Mouse (Mus musculus) testis, postnatal 14 days (tissue): Measurements from ENCODE around the gene Ccdc142.

Experiments used
- DNase-seq: peaks from one replicate; pipeline ENCODE4 v3.0.0; 2021; ENCODE audit warnings: low spot score

The Ccdc142 gene

GRCm38 (mm10) chr6:83101316-83101687 lies at the start of gene Ccdc142, which contains the start of gene Gm42688:
Ccdc142 (plus strand) TSS chr6:83101601.
Gm42688 (plus strand) TSS chr6:83101617.
- peak; percentile 89 for DNase-seq

GRCm38 (mm10) chr6:83053136-83053960 lies 48.1 kb upstream of the Ccdc142 start:
- DNase-seq: no peak

GRCm38 (mm10) chr6:83054074-83054851 lies 47.1 kb upstream of the Ccdc142 start, which contains the start of gene Aup1:
Aup1 (plus strand) TSS chr6:83054521.
- DNase-seq: peak; percentile 97

GRCm38 (mm10) chr6:83054871-83055431 lies 46.5 kb upstream of the Ccdc142 start, which contains the start of gene Htra2:
Htra2 (minus strand) TSS chr6:83055273.
- DNase-seq: peak; percentile 63

- DNase-seq: no peak
Observed at GRCm38 (mm10) chr6:83057790-83058189, 43.6 kb upstream of the Ccdc142 start, which contains the start of gene Dqx1. Dqx1 (plus strand) TSS chr6:83057844.

GRCm38 (mm10) chr6:83058725-83059124 lies 42.7 kb upstream of the Ccdc142 start:
- no peak for DNase-seq

- no peak for DNase-seq
Observed at GRCm38 (mm10) chr6:83065995-83066394, 35.4 kb upstream of the Ccdc142 start.

GRCm38 (mm10) chr6:83066441-83066840 lies 35.0 kb upstream of the Ccdc142 start:
- DNase-seq: no peak

- no peak for DNase-seq
Observed at GRCm38 (mm10) chr6:83068221-83068620, 33.2 kb upstream of the Ccdc142 start.

- DNase-seq: no peak
Observed at GRCm38 (mm10) chr6:83068706-83069487, 32.5 kb upstream of the Ccdc142 start.

GRCm38 (mm10) chr6:83069488-83070246 lies 31.7 kb upstream of the Ccdc142 start:
- no peak for DNase-seq

GRCm38 (mm10) chr6:83070247-83070310 lies 31.3 kb upstream of the Ccdc142 start, which contains the start of gene Tlx2:
Tlx2 (minus strand) TSS chr6:83070293.
- DNase-seq: no peak

- no peak for DNase-seq
Observed at GRCm38 (mm10) chr6:83070311-83071219, 30.8 kb upstream of the Ccdc142 start.

GRCm38 (mm10) chr6:83071220-83071619 lies 30.2 kb upstream of the Ccdc142 start:
- no peak for DNase-seq

- no peak for DNase-seq
Observed at GRCm38 (mm10) chr6:83074979-83075378, 26.4 kb upstream of the Ccdc142 start.

- DNase-seq: no peak
Observed at GRCm38 (mm10) chr6:83077630-83078323, 23.6 kb upstream of the Ccdc142 start, which contains the start of gene Pcgf1. Pcgf1 (plus strand) TSS chr6:83077869.

- DNase-seq: peak; percentile 98
Observed at GRCm38 (mm10) chr6:83078324-83078858, 23.0 kb upstream of the Ccdc142 start.

- DNase-seq: no peak
Observed at GRCm38 (mm10) chr6:83080210-83080609, 21.2 kb upstream of the Ccdc142 start.

- no peak for DNase-seq
Observed at GRCm38 (mm10) chr6:83083497-83083896, 17.9 kb upstream of the Ccdc142 start.
